Mouse (Mus musculus) CH12.LX (cell line): ENCODE data around the gene Mns1. TPM values are rescaled to one million over a fixed set of nuclear protein-coding genes. Genes with fewer than 3 reads are reported as not detected.
A peak's percentile ranks its signal among the peaks of the same experiment; 100 is the strongest.
"Not testable (repeated sequence)": the region's sequence is repeated elsewhere in the genome, so short reads cannot be mapped to it uniquely, and the experiment has no call there.

ENCODE experiments used
- DNase-seq: peaks from one replicate; pipeline ENCODE4 v3.0.0-alpha.2; 2013; ENCODE audit errors: extremely low read depth
- H3K27ac ChIP-seq: 2 replicates; pipeline ENCODE4 v1.5.1; 2012; ENCODE audit warnings: low read depth, mild to moderate bottlenecking, control low read depth, moderate library complexity; ENCODE audit not compliant: insufficient read depth
- H3K27me3 ChIP-seq: replicated peaks from 2 replicates; pipeline ENCODE3; 2012; ENCODE audit warnings: inconsistent platforms
- H3K36me3 ChIP-seq, 2 experiments: replicated peaks in 1 of 2; 2 replicates each; pipeline versions ENCODE3 to v1.6.1; 2012; ENCODE audit warnings: inconsistent platforms in 1 of 2, low read length in 1 of 2, mild to moderate bottlenecking in 1 of 2, mixed read lengths in 1 of 2, moderate library complexity in 1 of 2; ENCODE audit not compliant: control insufficient read depth in 1 of 2, insufficient read depth in 1 of 2
- H3K4me1 ChIP-seq, 2 experiments: 2 replicates each; pipeline ENCODE4 v1.6.1; 2012; ENCODE audit warnings: inconsistent platforms in 1 of 2, moderate library complexity in 1 of 2; ENCODE audit not compliant: insufficient read depth in 2 of 2, control insufficient read depth in 1 of 2
- H3K4me2 ChIP-seq: 2 replicates; pipeline ENCODE4 v1.6.1; 2012; ENCODE audit warnings: low read depth, mild to moderate bottlenecking, control low read depth; ENCODE audit not compliant: poor library complexity, insufficient read depth, severe bottlenecking
- H3K4me3 ChIP-seq, 3 experiments: fragments of 150-350 bp in 1 of 3; sonication (generic) in 1 of 3; replicated peaks in 1 of 3; 2 replicates each; pipeline versions ENCODE3 to v1.5.1; 2011 to 2012; ENCODE audit warnings: low read depth in 2 of 3, low read length in 2 of 3, mild to moderate bottlenecking in 2 of 3, moderate library complexity in 2 of 3, control low read depth in 1 of 3, improper control_type of control experiment in 1 of 3, inconsistent platforms in 1 of 3, mixed read lengths in 1 of 3; ENCODE audit not compliant: poor library complexity in 1 of 3
- H3K79me2 ChIP-seq: replicated peaks from 2 replicates; pipeline ENCODE4 v1.6.1; 2012; ENCODE audit warnings: mild to moderate bottlenecking, moderate library complexity; ENCODE audit not compliant: control insufficient read depth, poor library complexity, insufficient read depth, severe bottlenecking; ENCODE audit errors: extremely low read depth
- H3K9ac ChIP-seq: 2 replicates; pipeline ENCODE4 v1.6.1; 2012; ENCODE audit warnings: low read depth, mild to moderate bottlenecking, control low read depth, moderate library complexity; ENCODE audit not compliant: insufficient read depth
- H3K9me3 ChIP-seq: replicated peaks from 2 replicates; pipeline ENCODE3; 2012; ENCODE audit warnings: low read length, inconsistent platforms, mixed read lengths
- CHD2 ChIP-seq: IDR thresholded peaks from 2 replicates; pipeline ENCODE4 v1.6.1; 2011; ENCODE audit warnings: low read length, improper control_type of control experiment
- CTCF ChIP-seq, 2 experiments: IDR thresholded peaks in 1 of 2; conservative IDR thresholded peaks in 1 of 2; 2 replicates each; pipeline ENCODE4 v1.5.1; 2011 to 2012; ENCODE audit warnings: low read depth in 2 of 2, low read length in 2 of 2, improper control_type of control experiment in 1 of 2, inconsistent platforms in 1 of 2, mild to moderate bottlenecking in 1 of 2, moderate library complexity in 1 of 2
- ELF1 ChIP-seq: IDR thresholded peaks from 2 replicates; pipeline ENCODE4 v1.6.1; 2014; ENCODE audit warnings: low read depth, mild to moderate bottlenecking, inconsistent platforms, low read length, improper control_type of control experiment
- EP300 ChIP-seq: IDR thresholded peaks from 2 replicates; pipeline ENCODE4 v1.6.1; 2011; ENCODE audit warnings: low read length, improper control_type of control experiment
- MAFK ChIP-seq: IDR thresholded peaks from 2 replicates; pipeline ENCODE4 v1.6.1; 2011; ENCODE audit warnings: low read length, improper control_type of control experiment; ENCODE audit not compliant: insufficient replicate concordance
- MEF2A ChIP-seq: IDR thresholded peaks from 2 replicates; pipeline ENCODE4 v1.6.1; 2014; ENCODE audit warnings: low read depth, mild to moderate bottlenecking, inconsistent platforms, low read length, improper control_type of control experiment, borderline replicate concordance
- MXI1 ChIP-seq: IDR thresholded peaks from 2 replicates; pipeline ENCODE4 v1.6.1; 2011; ENCODE audit warnings: mild to moderate bottlenecking, low read depth, low read length, improper control_type of control experiment
- NELFE ChIP-seq: IDR thresholded peaks from 2 replicates; pipeline ENCODE4 v1.6.1; 2011; ENCODE audit warnings: low read depth, low read length, improper control_type of control experiment
- NRF1 ChIP-seq: IDR thresholded peaks from 2 replicates; pipeline ENCODE4 v1.6.1; 2014; ENCODE audit warnings: low read depth, mild to moderate bottlenecking, inconsistent platforms, low read length, improper control_type of control experiment, moderate library complexity
- POLR2A ChIP-seq: IDR thresholded peaks from 2 replicates; pipeline ENCODE4 v1.6.1; 2011; ENCODE audit warnings: low read depth, mild to moderate bottlenecking, improper control_type of control experiment, low read length
- POLR2AphosphoS2 ChIP-seq: IDR thresholded peaks from 2 replicates; pipeline ENCODE4 v1.6.1; 2011; ENCODE audit warnings: low read depth, low read length, improper control_type of control experiment
- TBP ChIP-seq: conservative IDR thresholded peaks from 2 replicates; pipeline ENCODE4 v1.6.1; 2011; ENCODE audit warnings: low read depth, low read length, improper control_type of control experiment
- UBTF ChIP-seq: IDR thresholded peaks from 2 replicates; pipeline ENCODE4 v1.6.1; 2012; ENCODE audit warnings: low read depth, mild to moderate bottlenecking, inconsistent platforms, low read length, improper control_type of control experiment, moderate library complexity
- USF2 ChIP-seq: conservative IDR thresholded peaks from 2 replicates; pipeline ENCODE4 v1.6.1; 2011; ENCODE audit warnings: low read depth, low read length, improper control_type of control experiment
- ZC3H11A ChIP-seq: IDR thresholded peaks from 2 replicates; pipeline ENCODE4 v1.6.1; 2012; ENCODE audit warnings: low read depth, mild to moderate bottlenecking, inconsistent platforms, low read length, improper control_type of control experiment
- ZKSCAN1 ChIP-seq: IDR thresholded peaks from 2 replicates; pipeline ENCODE4 v1.6.1; 2012; ENCODE audit warnings: low read depth, inconsistent platforms, low read length, improper control_type of control experiment, borderline replicate concordance
- ZMIZ1 ChIP-seq: IDR thresholded peaks from 2 replicates; pipeline ENCODE4 v1.6.1; 2012; ENCODE audit warnings: low read depth, mild to moderate bottlenecking, inconsistent platforms, low read length, improper control_type of control experiment
- dilution Hi-C: fragments of 300-500 bp; cut with MboI; formaldehyde crosslinking; loops from 2 replicates; pipeline ENCODE4 v1.14.3; 2020; ENCODE audit warnings: low sequenced_read_pairs; ENCODE audit not compliant: extremely low pct_unique_long_range_greater_than_20kb, extremely low pct_ligation_motif_present
- in situ Hi-C: fragments of 300-500 bp; cut with MboI; formaldehyde crosslinking; loops from 3 replicates; pipeline ENCODE4 v1.14.3; 2019; ENCODE audit warnings: low sequenced_read_pairs, low pct_ligation_motif_present, low pct_unique_long_range_greater_than_20kb, mixed read lengths
- polyA plus RNA-seq: library from polyadenylated mRNA; unstranded; fragments of >175 nt; gene quantifications from 2 replicates; pipeline ENCODE4 v1.2.1, GENCODE M21; 2012; ENCODE audit warnings: low read depth; ENCODE audit not compliant: insufficient read length
- total RNA-seq, 2 experiments: library from RNA; depleted of rRNA; stranded (reverse); fragments of 300-350 nt in 1 of 2; fragments of >200 nt in 1 of 2; gene quantifications; 2 replicates each; pipeline ENCODE4 v1.2.3; 2012 to 2014

The Mns1 gene
- total and polyA plus RNA-seq, 3 experiments: 16.7 to 66.0 (median 19.4) TPM

DNA sequence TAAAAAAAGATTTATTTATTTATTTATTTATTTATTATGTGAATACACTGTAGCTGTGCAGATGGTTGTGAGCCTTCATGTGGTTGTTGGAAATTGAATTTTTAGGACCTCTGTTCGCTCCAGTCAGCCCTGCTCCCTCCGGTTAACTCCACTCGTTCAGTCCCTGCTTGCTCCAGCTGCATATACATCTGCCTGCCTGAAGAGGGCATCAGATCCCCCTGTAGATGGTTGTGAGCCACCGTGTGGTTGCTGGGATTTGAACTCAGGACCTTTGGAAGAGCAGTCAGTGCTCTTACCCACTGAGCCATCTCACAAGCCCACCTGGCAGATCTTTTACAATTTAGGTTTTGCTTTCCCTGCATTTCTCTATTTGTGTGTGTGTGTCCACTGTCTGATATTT, 36.0 kb upstream of the Mns1 start:
- H3K79me2 ChIP-seq, H3K4me3 ChIP-seq, H3K4me2 ChIP-seq, H3K36me3 ChIP-seq, dilution Hi-C loops, H3K9ac ChIP-seq, H3K27ac ChIP-seq, H3K27me3 ChIP-seq, H3K9me3 ChIP-seq, DNase-seq: not testable (repeated sequence)
- in situ Hi-C loops: loop anchor here (10.0 kb wide), 1 partner anchor 757 kb away; no protein-coding TSS in a partner anchor
- peaks cover 3 to 15% of the 10 kb centered on the region in 2 experiments for H3K4me1 ChIP-seq
- peak in 1 of 2 experiments; percentile 33; a peak in 2 of 4 replicates for TF ChIP-seq CTCF (conservative IDR thresholded peaks at IDR 0.05 in 1 of 2, IDR thresholded peaks at IDR 0.05 in 1 of 2; ENCODE audit: low read depth in 2 of 2, low read length in 2 of 2)

- peaks cover 3 to 19% of the 10 kb centered on the region in 2 experiments for H3K4me1 ChIP-seq
- no peak for DNase-seq
- peaks cover 7% of the 10 kb centered on the region for H3K9me3 ChIP-seq
- H3K9ac ChIP-seq: no peak overlapping the region
- no peaks in the 10 kb centered on the region for H3K27me3 ChIP-seq
- no peak overlapping the region for H3K4me2 ChIP-seq
- TF ChIP-seq ZKSCAN1 (no peak), ZC3H11A (no peak), NRF1 (no peak), USF2 (no peak), CTCF (conservative IDR thresholded peaks at IDR 0.05 in 1 of 2, IDR thresholded peaks at IDR 0.05 in 1 of 2; ENCODE audit: low read depth in 2 of 2, low read length in 2 of 2) (no peak), EP300 (no peak), ELF1 (no peak), MAFK (no peak), ZMIZ1 (no peak), NELFE (no peak), POLR2A (no peak), TBP (no peak), CHD2 (no peak), MEF2A (no peak), UBTF (no peak), MXI1 (no peak), POLR2AphosphoS2 (no peak)
- no peak overlapping the region for H3K4me3 ChIP-seq
- no peak overlapping the region for H3K27ac ChIP-seq
- dilution Hi-C loops: no loop called here
- in situ Hi-C loops: loop anchor here (10.0 kb wide), 1 partner anchor 759 kb away; no protein-coding TSS in a partner anchor
- no peaks in the 10 kb centered on the region for H3K36me3 ChIP-seq
- no peaks in the 10 kb centered on the region for H3K79me2 ChIP-seq
Observed at GRCm38 (mm10) chr9:72403421-72403820, 34.4 kb upstream of the Mns1 start.
